Comparison of ENCODE assay signal across 8 mouse cellular contexts in genomic region chr11:32342770-32343191, GRCm38 (mm10). TPM values are rescaled to one million over a fixed set of nuclear protein-coding genes. Genes with fewer than 3 reads are reported as not detected.
DNase-seq lines count a peak whose midpoint lies in the region; ATAC-seq and TF ChIP-seq lines count a peak whose summit lies in the region.
"Had no signal": no experiment of that assay in that cellular context is flagged by ENCODE, and none has a peak within 500 bp of the region (broad histone marks: within the 10 kb centered on the region; RNA-seq: fewer than 3 reads in every experiment).

No protein-coding gene starts in this region.

- DNase-seq in kidney, postnatal 0 days (ENCODE audit: low spot score): peak; percentile 72
- DNase-seq in A20 (ENCODE audit: low read depth, low spot score): peak; percentile 70
- peak; percentile 15 to 46 for DNase-seq in CD8-positive naive resting alpha-beta T cell, adult 2 months (ENCODE audit: low read depth in 2 of 2, low spot score in 2 of 2)
- peak; percentile 42 to 45 for DNase-seq in cerebellum, adult 2 months
- peak; percentile 61 for DNase-seq in lung, adult 2 months
- DNase-seq in thymus, postnatal 0 days (ENCODE audit: low spot score): peak; percentile 62

- no peaks in the 10 kb centered on the region for H3K9me3 ChIP-seq in kidney, postnatal 0 days (replicated peaks; ENCODE audit: low read length)
- H3K9me3 ChIP-seq in kidney, embryonic 14.5 days (ENCODE audit: control insufficient read depth, low read length): no peaks in the 10 kb centered on the region

- H3K4me3 ChIP-seq in kidney, postnatal 0 days (replicated peaks; ENCODE audit: low read depth, low read length): no peak overlapping the region
- H3K4me3 ChIP-seq in kidney, embryonic 14.5 days (ENCODE audit: low read length): no peak overlapping the region
- no peak overlapping the region for H3K4me3 ChIP-seq in cerebellum, adult 2 months (replicated peaks; ENCODE audit: insufficient read depth, low read depth, low read length)
- H3K4me3 ChIP-seq in lung, adult 2 months (replicated peaks; ENCODE audit: extremely low read depth, low read depth, low read length): no peak overlapping the region
- H3K4me3 ChIP-seq: megakaryocyte, embryonic 14.5 days had no signal

- peaks cover 15% of the 10 kb centered on the region for H3K4me1 ChIP-seq in kidney, postnatal 0 days (replicated peaks; ENCODE audit: insufficient read depth, low read length)
- H3K4me1 ChIP-seq in kidney, embryonic 14.5 days (ENCODE audit: control insufficient read depth, insufficient read depth, low read length): peaks cover 27% of the 10 kb centered on the region; the same call in 1 of the 2 replicates
- H3K4me1 ChIP-seq in cerebellum, adult 2 months (ENCODE audit: control insufficient read depth, insufficient read depth, low read length): no peaks in the 10 kb centered on the region
- H3K4me1 ChIP-seq in lung, adult 2 months (ENCODE audit: control insufficient read depth, insufficient read depth, low read length): peaks cover 4% of the 10 kb centered on the region

- no peak overlapping the region for H3K27ac ChIP-seq in kidney, postnatal 0 days
- H3K27ac ChIP-seq in kidney, embryonic 14.5 days (ENCODE audit: low read depth, low read length): no peak overlapping the region
- H3K27ac ChIP-seq in cerebellum, adult 2 months (ENCODE audit: insufficient read depth, low read length): no peak overlapping the region

- TF ChIP-seq POLR2A in cerebellum, adult 2 months (IDR thresholded peaks at IDR 0.05; ENCODE audit: borderline replicate concordance, insufficient read depth, low read length): no peak
- TF ChIP-seq POLR2A in lung, adult 2 months (IDR thresholded peaks at IDR 0.05; ENCODE audit: borderline replicate concordance, extremely low read depth, low read depth, low read length): no peak

- no peaks in the 10 kb centered on the region for H3K36me3 ChIP-seq in kidney, postnatal 0 days (ENCODE audit: insufficient read depth, low read length)
- no peaks in the 10 kb centered on the region for H3K36me3 ChIP-seq in kidney, embryonic 14.5 days (ENCODE audit: control insufficient read depth, insufficient read depth, low read length)

- 18% methylated on average over 2 of the region's 2 CpGs for WGBS in kidney, postnatal 0 days
- 22% methylated on average over 2 of the region's 2 CpGs for WGBS in kidney, embryonic 14.5 days
- 8% methylated on average over 2 of the region's 2 CpGs for WGBS in cerebellum, adult 2 months
- WGBS in lung, adult 2 months: 12% methylated on average over 2 of the region's 2 CpGs

- ATAC-seq in kidney, postnatal 0 days (replicated peaks; ENCODE audit: low FRiP score, low read depth): no peak
- no peak for ATAC-seq in kidney, embryonic 14.5 days (ENCODE audit: low FRiP score, low TSS enrichment)

- no peaks in the 10 kb centered on the region for H3K27me3 ChIP-seq in kidney, postnatal 0 days (ENCODE audit: insufficient read depth, low read length)
- H3K27me3 ChIP-seq in kidney, embryonic 14.5 days (ENCODE audit: control insufficient read depth, insufficient read depth, low read length): no peaks in the 10 kb centered on the region
- no peaks in the 10 kb centered on the region for H3K27me3 ChIP-seq in cerebellum, adult 2 months (ENCODE audit: control insufficient read depth, insufficient read depth, low read length)

- no peak; the same call in none of the 2 replicates for TF ChIP-seq CTCF in kidney, postnatal 0 days (IDR thresholded peaks at IDR 0.05; ENCODE audit: low read depth)
- TF ChIP-seq CTCF in cerebellum, adult 2 months (IDR thresholded peaks at IDR 0.05; ENCODE audit: borderline replicate concordance, insufficient read depth, low read depth, low read length): peak; percentile 69
- peak; percentile 81 for TF ChIP-seq CTCF in lung, adult 2 months (IDR thresholded peaks at IDR 0.05; ENCODE audit: insufficient read depth, low read length)

- H3K4me2 ChIP-seq in kidney, postnatal 0 days (ENCODE audit: low read length): no peak overlapping the region
- no peak overlapping the region for H3K4me2 ChIP-seq in kidney, embryonic 14.5 days (replicated peaks; ENCODE audit: low read depth, low read length)

- no peak overlapping the region for H3K9ac ChIP-seq in kidney, postnatal 0 days (ENCODE audit: low read depth, low read length)
- no peak overlapping the region for H3K9ac ChIP-seq in kidney, embryonic 14.5 days (ENCODE audit: low read depth, low read length)

RNA-seq across cellular contexts. Expression of gene Sh3pxd2b, which starts 4.8 kb away (rescaled TPM):
- polyA plus RNA-seq in kidney, postnatal 0 days (2015; fragmentation: Nextera tagmentation; extraction: Ambion mirVana): 6.6 TPM in 2 replicates
- 19.1 and 25.2 TPM in 2 replicates for polyA plus RNA-seq in kidney, embryonic 14.5 days (2014; fragmentation: Nextera tagmentation; extraction: Ambion mirVana)
- 9.1 TPM in 2 replicates for polyA plus RNA-seq in cerebellum, adult 2 months (2012; rRNA removed)
- 8.1 and 10.7 TPM in 2 replicates for polyA plus RNA-seq in lung, adult 2 months (2012; rRNA removed)
- 2.3 and 2.7 TPM in 2 replicates for polyA plus RNA-seq in thymus, postnatal 0 days (2015; fragmentation: Nextera tagmentation; extraction: Ambion mirVana)

RNA-seq across cellular contexts. Expression of gene Hbq1a, which starts 42.9 kb away (rescaled TPM):
- polyA plus RNA-seq in kidney, postnatal 0 days (2015; fragmentation: Nextera tagmentation; extraction: Ambion mirVana): 0.37 TPM in 1 of 2 replicates, not detected in the other
- 0.77 TPM in 1 of 2 replicates, not detected in the other for polyA plus RNA-seq in kidney, embryonic 14.5 days (2014; fragmentation: Nextera tagmentation; extraction: Ambion mirVana)
- 1.1 TPM in 2 replicates for polyA plus RNA-seq in cerebellum, adult 2 months (2012; rRNA removed)
- 1.1 and 1.3 TPM in 2 replicates for polyA plus RNA-seq in lung, adult 2 months (2012; rRNA removed)
- not detected in 2 replicates for polyA plus RNA-seq in thymus, postnatal 0 days (2015; fragmentation: Nextera tagmentation; extraction: Ambion mirVana)

RNA-seq across cellular contexts. Expression of gene Hba-a2, which starts 46.5 kb away (rescaled TPM):
- polyA plus RNA-seq in kidney, postnatal 0 days (2015; fragmentation: Nextera tagmentation; extraction: Ambion mirVana): 2,400 and 2,472 TPM in 2 replicates
- 5,998 and 6,905 TPM in 2 replicates for polyA plus RNA-seq in kidney, embryonic 14.5 days (2014; fragmentation: Nextera tagmentation; extraction: Ambion mirVana)
- 435 and 992 TPM in 2 replicates for polyA plus RNA-seq in cerebellum, adult 2 months (2012; rRNA removed)
- polyA plus RNA-seq in lung, adult 2 months (2012; rRNA removed): 11,114 and 27,871 TPM in 2 replicates
- polyA plus RNA-seq in thymus, postnatal 0 days (2015; fragmentation: Nextera tagmentation; extraction: Ambion mirVana): 1,475 and 1,659 TPM in 2 replicates

RNA-seq across cellular contexts. Expression of gene Hbq1b, which starts 56.0 kb away (rescaled TPM):
- polyA plus RNA-seq in kidney, postnatal 0 days (2015; fragmentation: Nextera tagmentation; extraction: Ambion mirVana): 0.87 and 0.92 TPM in 2 replicates
- polyA plus RNA-seq in kidney, embryonic 14.5 days (2014; fragmentation: Nextera tagmentation; extraction: Ambion mirVana): 0.69 and 1.6 TPM in 2 replicates
- 1.0 and 1.8 TPM in 2 replicates for polyA plus RNA-seq in cerebellum, adult 2 months (2012; rRNA removed)
- 0.60 and 1.6 TPM in 2 replicates for polyA plus RNA-seq in lung, adult 2 months (2012; rRNA removed)
- polyA plus RNA-seq in thymus, postnatal 0 days (2015; fragmentation: Nextera tagmentation; extraction: Ambion mirVana): 0.33 and 0.34 TPM in 2 replicates

RNA-seq across cellular contexts. Expression of gene Hba-a1, which starts 59.5 kb away (rescaled TPM):
- polyA plus RNA-seq in kidney, postnatal 0 days (2015; fragmentation: Nextera tagmentation; extraction: Ambion mirVana): 1,023 and 1,027 TPM in 2 replicates
- polyA plus RNA-seq in kidney, embryonic 14.5 days (2014; fragmentation: Nextera tagmentation; extraction: Ambion mirVana): 2,390 and 2,705 TPM in 2 replicates
- polyA plus RNA-seq in cerebellum, adult 2 months (2012; rRNA removed): 188 and 435 TPM in 2 replicates
- polyA plus RNA-seq in lung, adult 2 months (2012; rRNA removed): 5,782 and 18,923 TPM in 2 replicates
- polyA plus RNA-seq in thymus, postnatal 0 days (2015; fragmentation: Nextera tagmentation; extraction: Ambion mirVana): 616 and 668 TPM in 2 replicates
